Mouse (Mus musculus) C2C12 (cell line): Measurements from ENCODE around the gene Kif17.

ENCODE experiments used
- CTCF ChIP-seq: IDR thresholded peaks from one replicate; pipeline ENCODE4 v1.5.1; 2011; ENCODE audit not compliant: control insufficient read depth, insufficient read depth, insufficient read length
- MAX ChIP-seq: IDR thresholded peaks from one replicate; pipeline ENCODE4 v1.6.1; 2011; ENCODE audit warnings: mild to moderate bottlenecking, control low read depth

DNA sequence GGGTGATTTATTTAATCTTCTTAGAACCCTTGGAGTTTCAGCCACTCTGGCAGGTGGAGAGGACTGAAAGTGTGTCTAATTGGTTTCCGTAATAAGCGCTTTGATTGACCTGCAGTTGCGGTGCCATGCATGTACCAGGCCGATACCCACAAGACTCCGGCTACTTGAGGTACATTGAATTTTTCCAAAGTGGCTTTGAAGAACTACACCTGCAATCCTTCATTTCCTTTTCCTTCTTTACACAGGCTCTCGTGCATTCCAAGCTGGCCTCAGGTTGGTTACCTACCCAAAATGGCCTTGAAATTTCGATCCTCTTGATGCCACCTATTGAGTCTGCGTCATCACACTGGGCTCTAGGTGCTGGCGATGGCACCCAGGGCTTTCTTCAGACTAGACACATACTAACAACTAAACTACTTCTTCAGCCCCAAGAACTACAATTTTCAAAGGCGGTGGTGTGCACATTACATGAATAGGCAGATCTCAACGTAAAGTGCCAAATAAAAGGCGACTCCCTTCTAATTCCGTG lies 34.5 kb upstream of the Kif17 start:
- TF ChIP-seq CTCF (no peak), MAX (no peak)
